Mouse (Mus musculus) heart, adult 2 months (tissue): ENCODE measurements around the gene Pcbp2.

Experiments
- CTCF ChIP-seq: fragments of 200-600 bp; IDR thresholded peaks from 2 replicates; pipeline ENCODE4 v1.8.1; 2022; ENCODE audit warnings: antibody characterized with exemption, mild to moderate bottlenecking, moderate library complexity
- POLR2A ChIP-seq: fragments of 200-500 bp; IDR thresholded peaks from 2 replicates; pipeline ENCODE4 v1.6.1; 2011; ENCODE audit warnings: mild to moderate bottlenecking, low read depth, low read length, control low read depth; ENCODE audit not compliant: insufficient read depth

- no peak for TF ChIP-seq CTCF
- TF ChIP-seq POLR2A, result no peak
These were observed 33.1 kb downstream of the Pcbp2 start, which contains the start of gene Gm10337 for GRCm38 (mm10) chr15:102503447-102503846.
